Mouse (Mus musculus) gonadal fat pad, adult 2 months (tissue): ENCODE results near the gene Iars2. TPM values are rescaled to one million over a fixed set of nuclear protein-coding genes. Genes with fewer than 3 reads are reported as not detected.
"Not testable (repeated sequence)": the region's sequence is repeated elsewhere in the genome, so short reads cannot be mapped to it uniquely, and the experiment has no call there.

ENCODE experiments used
- DNase-seq: peaks from one replicate; pipeline ENCODE4 v3.0.0-alpha.2; 2012; ENCODE audit warnings: low read depth
- polyA plus RNA-seq: library from polyadenylated mRNA; depleted of rRNA; stranded (reverse); fragments of >200 nt; gene quantifications from 2 replicates; pipeline ENCODE4 v1.2.3, GENCODE M21; 2012

The Iars2 gene
- polyA plus RNA-seq, 1 experiment: 31.5 TPM

GRCm38 (mm10) chr1:185331983-185332430 is 2.8 kb upstream of the Iars2 start, which contains the start of gene Bpnt1:
Gene Bpnt1, plus strand, starts transcription at chr1:185332149.
- DNase-seq: no peak

- no peak for DNase-seq
These were observed 2.2 kb upstream of the Iars2 start for GRCm38 (mm10) chr1:185331364-185331763.

GRCm38 (mm10) chr1:185329851-185330250 is 655 bp upstream of the Iars2 start:
- DNase-seq: no peak

DNA sequence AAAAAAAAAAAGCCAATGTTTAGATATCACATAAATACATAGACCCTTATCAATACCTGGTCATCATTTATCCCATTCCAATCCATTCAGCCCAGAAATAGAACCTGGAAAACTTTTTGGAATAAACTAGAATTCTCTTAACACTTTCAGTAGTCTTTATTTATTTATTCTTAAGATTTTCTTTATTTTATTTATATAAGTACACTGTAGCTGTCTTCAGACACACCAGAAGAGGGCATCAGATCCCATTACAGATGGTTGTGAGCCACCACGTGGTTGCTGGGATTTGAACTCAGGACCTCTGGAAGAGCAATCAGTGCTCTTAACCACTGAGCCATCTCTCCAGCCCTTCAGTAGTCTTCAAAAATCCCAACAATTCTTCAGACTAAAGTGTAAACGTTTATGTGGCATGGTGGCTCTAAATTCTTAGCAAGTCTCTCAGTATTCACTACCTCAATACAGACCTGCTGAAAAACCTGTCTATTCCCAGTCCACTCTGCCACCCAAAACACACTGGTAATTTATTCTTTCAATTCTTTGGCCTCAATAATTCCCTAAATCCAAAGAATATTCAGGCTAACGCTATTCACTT is 1.3 kb downstream of the Iars2 start:
- DNase-seq: not testable (repeated sequence)

DNA sequence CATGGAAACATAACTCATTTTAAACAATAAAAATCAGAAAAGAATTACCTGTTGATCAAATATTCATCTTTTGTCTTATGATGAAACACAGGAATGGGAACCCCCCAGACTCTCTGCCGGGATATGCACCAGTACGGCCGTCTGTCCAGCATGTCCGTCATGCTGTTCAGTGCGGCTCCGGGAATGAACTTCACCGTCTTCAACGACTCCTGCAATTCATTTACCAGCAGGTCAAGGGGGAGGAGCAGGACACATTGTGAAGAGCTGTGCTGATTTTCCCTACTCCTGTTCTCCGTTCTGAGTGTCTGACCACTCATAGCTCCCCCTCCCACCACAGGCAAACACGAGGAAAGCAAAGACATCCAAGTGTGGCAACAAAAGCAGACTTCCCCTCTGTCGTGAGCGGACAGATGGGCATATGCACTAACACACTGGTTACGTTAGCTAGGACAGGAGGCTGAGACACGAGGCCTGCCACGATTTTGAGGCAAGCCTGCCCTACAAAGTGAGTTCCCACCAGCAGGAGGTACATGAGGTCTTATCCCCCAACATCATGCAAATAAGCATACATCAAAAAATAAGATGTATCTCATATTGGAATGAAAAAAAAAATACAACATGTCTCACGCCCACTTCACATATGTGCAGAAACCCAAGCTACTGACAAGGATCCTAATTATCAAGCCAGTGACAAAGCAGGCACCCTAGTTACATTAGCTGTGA is 13.2 kb downstream of the Iars2 start:
- DNase-seq: no peak

DNA sequence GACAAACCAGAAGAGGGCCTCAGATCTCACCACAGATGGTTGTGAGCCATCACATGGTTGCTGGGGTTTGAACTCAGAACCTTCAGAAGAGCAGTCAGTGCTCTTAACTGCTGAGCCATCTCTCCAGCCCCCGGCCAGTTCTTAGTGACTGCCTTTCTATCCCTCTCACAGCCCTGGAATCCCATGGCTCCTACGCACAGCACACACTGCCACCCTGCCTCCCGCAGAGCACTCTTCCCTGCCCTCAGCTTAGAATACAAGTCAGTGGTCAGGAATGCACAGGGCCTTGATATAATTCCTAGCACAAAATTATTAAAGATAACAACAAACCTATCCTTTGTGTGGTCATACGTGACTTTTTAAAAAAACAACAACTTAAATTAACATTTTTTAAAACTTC is 14.7 kb downstream of the Iars2 start:
- no peak for DNase-seq

GRCm38 (mm10) chr1:185311949-185312348 is 17.2 kb downstream of the Iars2 start:
- DNase-seq: no peak

GRCm38 (mm10) chr1:185308908-185309307 is 20.3 kb downstream of the Iars2 start:
- DNase-seq: no peak

DNA sequence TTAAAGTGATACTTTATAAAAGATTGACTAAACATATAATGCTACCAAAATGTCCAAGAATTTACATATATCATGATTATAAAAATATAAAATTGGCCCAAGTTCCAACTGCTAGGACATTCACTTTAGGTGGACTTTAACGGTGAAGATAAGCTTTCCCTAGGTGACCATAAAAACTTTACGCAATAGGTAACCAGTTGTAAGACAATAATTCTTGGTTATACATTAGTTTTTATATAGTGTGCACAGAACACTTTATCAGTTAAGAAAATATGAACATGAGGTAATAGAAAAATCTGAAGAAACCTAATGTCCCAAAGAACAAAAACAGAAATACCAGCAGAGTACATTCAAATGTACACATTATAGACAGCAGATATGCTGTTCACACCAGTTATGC is 20.9 kb downstream of the Iars2 start:
- DNase-seq: no peak

GRCm38 (mm10) chr1:185307645-185308044 is 21.6 kb downstream of the Iars2 start:
- DNase-seq: no peak

DNA sequence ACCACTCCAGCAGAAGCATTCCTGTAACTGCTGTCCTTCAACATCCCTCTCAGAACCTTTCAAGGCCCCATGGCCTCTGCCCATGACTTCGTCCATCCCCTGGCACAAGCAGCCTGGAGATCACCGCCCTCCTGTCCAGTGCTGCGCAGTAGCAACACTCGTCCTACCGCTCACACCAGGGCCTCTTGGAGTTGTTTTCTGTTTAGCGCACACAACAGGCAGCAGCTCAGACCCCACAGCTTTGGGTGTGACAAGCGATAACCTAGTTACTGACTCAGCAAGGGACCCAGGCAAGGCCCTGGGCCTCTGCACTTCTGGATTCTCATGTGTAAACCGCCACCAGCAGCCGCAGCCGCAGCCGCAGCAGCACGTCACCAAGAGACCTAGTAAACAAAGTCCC is 22.4 kb downstream of the Iars2 start:
- no peak for DNase-seq

- DNase-seq: no peak
These were observed 26.4 kb downstream of the Iars2 start for GRCm38 (mm10) chr1:185302816-185303215.

- DNase-seq: no peak
These were observed 30.7 kb downstream of the Iars2 start for GRCm38 (mm10) chr1:185298496-185298895.

DNA sequence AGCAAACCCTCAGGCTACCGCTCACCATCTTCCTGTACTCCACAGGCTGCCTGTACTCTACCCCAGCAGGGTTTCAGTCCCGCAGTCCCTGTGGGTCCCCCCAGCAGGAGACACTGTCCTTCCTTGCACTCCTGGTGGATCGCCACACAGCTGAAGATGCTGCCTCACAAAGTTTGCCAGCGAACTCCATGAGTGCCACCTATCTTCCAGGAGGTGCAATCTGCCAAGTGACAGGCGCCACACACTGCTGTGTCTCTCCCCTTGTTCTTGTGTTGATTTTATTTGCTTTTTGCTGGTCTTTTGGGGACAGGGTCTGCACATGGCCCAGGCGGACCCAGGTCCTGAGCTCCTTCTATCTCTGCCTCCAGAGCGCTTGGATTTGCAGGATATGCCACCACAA is 32.3 kb downstream of the Iars2 start:
- no peak for DNase-seq

- no peak for DNase-seq
These were observed 36.4 kb downstream of the Iars2 start for GRCm38 (mm10) chr1:185292646-185293360.

DNA sequence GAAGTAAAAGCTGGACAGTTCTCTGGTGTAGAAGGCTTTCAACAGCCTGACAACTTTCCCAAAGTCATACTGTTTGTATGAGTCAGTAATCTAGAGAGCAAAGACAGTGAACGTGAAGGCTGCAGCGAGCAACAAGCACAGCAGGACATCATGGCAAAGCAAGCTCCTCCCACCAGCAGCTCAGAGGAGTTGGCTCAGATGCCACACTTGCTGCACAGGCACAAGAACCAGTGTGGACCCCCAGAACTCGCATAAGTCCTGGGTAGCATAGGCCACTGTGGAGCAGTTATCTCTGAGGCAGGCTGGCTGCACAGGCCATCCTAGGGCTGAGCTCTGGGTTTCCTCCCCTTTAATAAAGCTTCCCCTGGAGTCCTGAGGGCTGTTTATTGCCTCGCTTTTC is 37.9 kb downstream of the Iars2 start:
- DNase-seq: no peak

DNA sequence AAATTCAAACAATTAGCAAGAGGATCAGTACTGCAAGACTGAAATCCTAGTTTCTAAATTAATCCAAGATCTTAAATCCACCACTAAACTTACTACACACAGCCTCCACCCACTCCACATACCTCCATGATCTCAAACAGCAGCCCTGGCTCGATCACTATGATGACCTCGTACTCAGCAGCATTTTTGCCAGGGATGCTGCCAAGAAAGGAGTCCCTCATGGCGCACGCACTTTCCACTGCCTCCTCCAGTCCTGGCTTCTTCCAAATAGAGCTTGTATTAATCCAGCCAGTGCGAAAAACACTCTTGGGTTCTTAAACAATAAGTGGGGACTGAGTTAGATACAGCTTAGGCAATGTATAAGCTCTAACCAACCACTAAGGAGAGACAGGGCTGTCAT is 40.0 kb downstream of the Iars2 start:
- no peak for DNase-seq

- no peak for DNase-seq
These were observed 42.1 kb downstream of the Iars2 start for GRCm38 (mm10) chr1:185287066-185287465.

DNA sequence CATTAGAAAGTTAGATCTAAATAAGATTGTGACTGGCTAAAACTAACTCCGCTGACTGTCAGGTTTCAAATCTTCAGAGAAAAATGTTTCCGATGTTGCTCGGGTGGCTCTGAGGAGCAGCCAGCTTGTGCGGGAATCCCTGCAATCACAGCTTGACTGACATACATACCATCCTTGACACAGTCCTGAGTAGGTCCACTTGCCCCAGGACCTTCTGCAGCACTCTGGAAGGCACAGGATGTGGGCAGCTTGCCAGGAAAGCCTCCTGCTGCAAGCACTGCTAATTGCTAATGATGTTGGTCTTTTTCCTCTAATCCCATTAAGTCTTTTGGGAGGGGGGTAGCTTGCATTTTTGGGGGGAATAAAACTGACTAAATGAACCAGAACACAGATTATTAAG is 44.0 kb downstream of the Iars2 start:
- no peak for DNase-seq

DNA sequence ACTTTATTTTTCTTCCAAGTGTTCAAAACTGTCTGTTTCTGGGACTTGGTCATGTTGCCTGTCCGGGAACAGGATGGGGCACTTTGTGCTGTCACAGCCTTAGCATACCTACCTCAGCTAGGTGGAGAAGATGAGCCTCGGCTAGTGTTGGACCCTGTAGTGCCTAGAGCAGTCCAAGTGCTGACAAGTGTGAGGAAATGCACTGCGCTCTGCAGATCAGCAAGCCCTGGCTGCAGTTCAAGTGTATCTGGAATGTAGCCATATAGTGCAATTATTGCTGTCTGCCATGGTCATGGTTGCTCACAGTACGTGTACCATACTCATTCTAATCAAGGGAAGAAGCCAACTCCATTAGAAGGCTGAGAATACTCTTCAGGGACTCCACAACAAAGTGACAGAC is 44.5 kb downstream of the Iars2 start:
- peak; percentile 56 for DNase-seq

- DNase-seq: peak; percentile 76
These were observed 45.9 kb downstream of the Iars2 start for GRCm38 (mm10) chr1:185283247-185283646.

GRCm38 (mm10) chr1:185282846-185283245 is 46.4 kb downstream of the Iars2 start:
- DNase-seq: no peak

GRCm38 (mm10) chr1:185280616-185281015 is 48.6 kb downstream of the Iars2 start:
- no peak for DNase-seq
